Mouse (Mus musculus) heart, postnatal 25 days (tissue): ENCODE results near the gene Six6. TPM values are rescaled to one million over a fixed set of nuclear protein-coding genes. Genes with fewer than 3 reads are reported as not detected.

Source experiments
- DNase-seq: peaks from one replicate; pipeline ENCODE4 v3.0.0; 2022; ENCODE audit warnings: low spot score
- intact Hi-C: fragments of 180-260 bp; cut with DNase I; formaldehyde crosslinking; loops from one replicate; pipeline ENCODE4 v1.15.1; 2025
- total RNA-seq, 2 experiments: library from RNA; stranded (reverse); gene quantifications; 2 replicates each; pipeline ENCODE4 v1.2.3; 2021

Gene Six6
- total RNA-seq: not detected

DNA sequence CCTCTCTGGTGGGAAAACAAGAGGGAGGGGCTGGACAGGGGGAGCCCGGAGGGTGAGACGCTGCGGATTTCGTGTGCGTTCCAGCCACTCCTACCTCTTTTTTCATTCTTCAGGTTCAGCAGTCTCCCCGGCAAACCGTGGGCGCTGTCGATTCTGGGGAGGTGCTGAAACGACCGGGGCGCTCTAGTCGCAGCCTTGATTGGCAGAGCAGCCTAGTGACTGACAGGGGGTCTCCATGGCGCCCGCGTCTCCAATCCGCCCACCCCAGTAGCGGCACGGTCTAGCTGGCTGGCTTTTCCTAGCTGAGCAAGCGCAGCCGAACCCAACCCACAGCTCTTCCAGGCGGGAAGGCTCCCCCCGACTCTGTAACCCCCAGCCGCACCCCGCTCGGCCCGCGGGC lies at the start of gene Six6:
TSS of gene Six6 (plus strand) at position 277 of the 400 bp plus-strand sequence.
- no peak for DNase-seq
- intact Hi-C loops: loop anchor here (5.0 kb wide), 1 partner anchor 98 kb away; no protein-coding TSS in a partner anchor

DNA sequence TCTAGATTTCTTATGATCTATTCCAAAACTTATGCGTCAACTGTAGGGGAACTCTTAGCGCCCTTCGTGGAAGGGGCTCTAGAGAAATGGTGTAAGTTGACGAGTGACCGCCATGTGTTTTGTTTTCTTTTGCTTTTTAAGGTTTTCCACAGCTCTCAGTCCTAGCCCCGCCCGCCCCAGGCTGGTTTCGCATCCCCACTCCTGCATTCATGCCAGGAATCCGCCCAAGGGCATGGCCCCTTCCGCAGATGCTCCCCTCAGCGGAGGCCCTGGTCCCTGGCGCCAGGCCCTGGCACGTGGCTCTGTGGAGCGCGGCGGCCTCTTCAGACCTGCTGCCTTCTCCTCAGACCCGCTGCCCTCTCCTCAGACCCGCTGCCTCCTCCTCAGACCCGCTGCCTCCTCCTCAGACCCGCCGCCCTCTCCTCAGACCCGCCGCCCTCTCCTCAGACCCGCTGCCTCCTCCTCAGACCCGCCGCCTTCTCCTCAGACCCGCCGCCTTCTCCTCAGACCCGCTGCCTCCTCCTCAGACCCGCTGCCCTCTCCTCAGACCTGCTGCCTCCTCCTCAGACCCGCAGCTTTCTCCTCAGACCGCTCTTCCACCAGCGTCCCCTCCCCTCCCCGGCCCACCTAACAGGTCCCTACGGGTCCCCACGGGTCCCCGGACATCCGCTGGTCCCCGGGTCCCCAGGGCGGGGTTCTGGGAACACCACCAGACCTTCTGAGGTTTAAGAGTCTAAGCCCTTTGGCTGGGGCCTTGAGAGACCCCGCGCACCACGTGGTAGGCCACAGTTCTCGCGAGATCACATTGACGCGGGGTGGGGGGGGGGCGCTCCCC lies 22.3 kb upstream of the Six6 start:
- intact Hi-C loops: no loop called here
- DNase-seq: no peak

DNA sequence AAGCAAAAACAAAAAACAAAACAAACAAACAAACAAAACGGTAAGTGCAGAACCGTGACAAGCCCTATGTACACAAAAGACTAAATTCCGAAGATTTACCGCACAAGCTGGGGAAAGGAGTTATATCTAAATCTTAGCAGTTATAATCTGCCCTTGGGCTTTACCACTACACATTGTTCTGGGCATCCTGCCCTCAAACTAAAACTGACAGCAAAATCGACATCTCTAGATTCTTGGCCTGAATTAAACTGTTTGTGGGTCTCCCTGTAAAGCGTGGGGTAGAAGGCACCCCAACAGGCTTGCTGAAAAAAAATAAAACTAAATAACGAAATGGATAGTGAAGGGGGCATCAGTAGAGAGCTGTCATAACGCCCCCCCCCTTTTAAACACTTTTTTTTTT lies 2.9 kb upstream of the Six6 start:
- intact Hi-C loops: no loop called here
- DNase-seq: no peak

DNA sequence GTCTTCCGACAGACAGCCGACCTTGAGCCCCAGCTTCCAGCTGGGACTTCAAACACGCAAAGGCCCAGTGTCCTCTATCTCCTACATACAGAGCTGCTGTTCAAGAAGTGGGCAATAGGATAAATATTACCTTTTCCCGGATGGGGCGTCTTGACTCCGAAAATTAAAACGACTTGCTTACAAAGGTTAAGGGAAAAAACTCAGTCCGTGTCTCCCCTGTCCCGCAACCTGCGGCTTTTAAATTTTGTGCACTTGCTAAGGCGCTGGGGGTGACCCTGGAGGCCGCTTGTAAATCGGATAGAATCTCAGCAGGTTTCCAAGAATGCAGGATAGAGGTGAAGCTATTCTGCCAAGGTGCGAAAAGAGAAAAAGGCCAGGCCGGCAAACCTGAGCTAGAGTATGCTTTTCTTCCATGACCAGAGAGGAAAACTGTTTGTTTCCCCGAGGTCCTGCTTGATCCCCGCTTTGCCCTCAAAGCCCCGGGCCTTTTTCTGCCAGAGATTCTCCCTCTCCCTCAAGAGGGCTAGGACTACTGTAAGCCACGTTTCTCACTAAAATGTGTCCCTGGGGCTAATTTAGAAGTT lies 2.1 kb upstream of the Six6 start:
- no peak for DNase-seq
- intact Hi-C loops: no loop called here

DNA sequence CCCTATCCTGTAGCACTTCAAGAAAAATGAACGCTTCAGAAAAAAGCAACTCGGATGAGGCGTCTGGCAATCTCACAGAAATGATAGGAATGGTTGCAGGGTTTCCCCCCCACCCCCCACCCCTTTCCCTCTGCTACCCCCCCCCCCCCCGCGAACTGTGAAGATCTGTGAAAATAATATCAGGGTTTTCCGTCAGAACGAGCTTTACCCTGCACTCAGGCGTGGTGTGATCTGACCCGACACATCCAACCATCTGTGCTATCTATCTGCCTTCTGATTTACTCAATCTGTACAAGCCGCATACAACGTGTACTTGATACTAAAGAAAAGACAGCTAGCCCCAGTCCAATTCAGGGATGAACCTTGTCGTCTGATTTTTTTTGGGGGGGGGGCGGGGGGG lies 1.5 kb upstream of the Six6 start:
- no peak for DNase-seq
- intact Hi-C loops: no loop called here

DNA sequence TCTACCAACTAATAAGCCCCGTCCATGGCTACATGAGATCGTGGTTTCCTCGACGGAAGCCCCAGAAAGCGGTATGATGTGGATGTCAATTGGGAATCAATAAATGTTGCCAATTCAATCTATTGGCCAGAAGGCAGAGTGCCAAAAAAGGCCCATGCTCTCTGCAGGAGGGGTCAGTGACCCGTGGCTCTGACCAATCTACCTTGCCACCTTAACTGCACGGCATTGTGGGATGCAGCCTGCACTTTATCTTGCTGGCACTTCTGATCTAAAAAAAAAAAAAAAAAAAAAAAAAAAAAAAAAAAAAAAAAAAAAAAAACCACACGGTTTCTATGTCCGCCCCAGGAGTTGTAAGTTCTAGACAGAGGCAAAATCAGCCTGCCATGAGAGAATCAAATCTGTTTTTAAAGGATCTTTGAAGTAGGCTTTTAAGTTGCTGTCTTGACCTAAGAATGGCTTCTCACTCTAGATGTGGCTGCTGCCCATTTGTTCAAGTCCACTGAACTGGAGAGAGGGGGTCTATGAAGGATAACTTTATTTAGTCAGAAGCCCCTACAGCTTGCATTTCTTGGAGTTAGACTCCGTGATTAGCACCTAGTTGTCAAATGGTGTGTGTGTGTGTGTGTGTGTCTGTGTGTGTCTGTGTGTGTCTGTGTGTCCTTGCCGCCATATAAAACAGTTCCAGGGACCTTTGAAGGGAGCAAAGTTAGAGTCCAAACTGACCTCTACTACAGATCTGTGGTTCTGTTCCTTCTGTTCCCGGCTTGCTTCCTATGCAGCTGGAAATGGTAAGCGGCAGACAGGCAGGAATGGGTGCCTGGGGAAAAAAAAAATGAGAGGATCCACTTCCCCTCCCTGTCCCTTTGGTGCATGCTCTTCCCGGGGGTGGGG lies 847 bp upstream of the Six6 start:
- no peak for DNase-seq
- intact Hi-C loops: no loop called here

DNA sequence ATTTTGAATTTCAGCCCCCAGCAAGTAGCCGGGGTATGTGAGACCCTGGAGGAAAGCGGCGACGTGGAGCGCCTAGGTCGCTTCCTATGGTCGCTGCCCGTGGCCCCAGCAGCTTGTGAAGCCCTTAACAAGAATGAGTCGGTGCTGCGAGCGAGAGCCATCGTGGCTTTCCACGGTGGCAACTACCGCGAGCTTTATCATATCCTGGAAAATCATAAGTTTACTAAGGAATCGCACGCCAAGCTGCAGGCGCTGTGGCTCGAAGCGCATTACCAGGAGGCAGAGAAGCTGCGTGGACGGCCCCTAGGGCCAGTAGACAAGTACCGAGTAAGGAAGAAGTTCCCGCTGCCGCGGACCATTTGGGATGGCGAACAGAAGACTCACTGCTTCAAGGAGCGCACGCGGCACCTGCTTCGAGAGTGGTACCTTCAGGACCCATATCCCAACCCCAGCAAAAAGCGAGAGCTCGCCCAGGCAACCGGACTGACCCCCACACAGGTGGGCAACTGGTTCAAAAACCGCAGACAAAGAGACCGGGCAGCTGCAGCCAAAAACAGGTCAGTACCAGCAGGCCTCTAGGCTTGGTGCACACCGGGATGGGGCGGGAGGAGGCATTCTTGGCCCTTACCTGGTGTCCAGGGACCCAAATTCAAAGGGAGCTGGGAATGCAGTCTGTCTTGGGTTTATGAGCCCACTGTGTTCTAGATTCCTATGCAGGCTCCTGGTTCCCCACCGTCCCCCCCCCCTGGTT lies 554 bp downstream of the Six6 start, which contains the start of gene 4930447C04Rik:
TSS of gene 4930447C04Rik (minus strand) at position 704 of the 751 bp plus-strand sequence.
- intact Hi-C loops: loop anchor here (5.0 kb wide), 1 partner anchor 97 kb away; no protein-coding TSS in a partner anchor
- DNase-seq: no peak

DNA sequence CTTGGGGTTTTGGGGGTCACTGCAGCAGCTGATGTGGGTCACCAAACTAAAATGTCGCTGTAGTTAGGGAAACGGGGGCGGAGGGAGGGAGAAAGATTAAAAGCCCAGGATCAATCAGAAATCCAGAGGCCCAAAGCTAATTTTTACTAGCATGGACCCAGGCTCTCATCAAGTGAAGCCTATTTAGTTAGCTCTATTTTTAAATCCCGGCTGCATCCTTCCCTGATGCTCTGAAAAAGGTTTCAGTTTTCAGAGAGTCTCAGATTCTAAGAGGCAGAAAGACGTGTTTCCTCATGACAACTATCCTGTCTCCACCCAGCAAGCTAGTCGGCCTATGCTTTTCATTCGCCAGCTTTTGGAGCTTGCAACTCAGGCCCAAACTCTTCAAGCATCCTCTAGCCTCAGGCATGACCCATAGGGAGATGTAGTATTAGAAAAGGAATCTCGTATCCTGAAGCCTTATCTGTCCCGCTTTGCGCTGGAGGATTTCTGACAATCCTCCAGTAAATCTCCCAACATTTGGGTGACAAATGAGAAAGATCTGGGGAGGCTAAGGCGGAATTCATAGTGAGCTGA lies 1.2 kb downstream of the Six6 start:
- intact Hi-C loops: loop anchor here (5.0 kb wide), 1 partner anchor 96 kb away; no protein-coding TSS in a partner anchor
- DNase-seq: no peak

DNA sequence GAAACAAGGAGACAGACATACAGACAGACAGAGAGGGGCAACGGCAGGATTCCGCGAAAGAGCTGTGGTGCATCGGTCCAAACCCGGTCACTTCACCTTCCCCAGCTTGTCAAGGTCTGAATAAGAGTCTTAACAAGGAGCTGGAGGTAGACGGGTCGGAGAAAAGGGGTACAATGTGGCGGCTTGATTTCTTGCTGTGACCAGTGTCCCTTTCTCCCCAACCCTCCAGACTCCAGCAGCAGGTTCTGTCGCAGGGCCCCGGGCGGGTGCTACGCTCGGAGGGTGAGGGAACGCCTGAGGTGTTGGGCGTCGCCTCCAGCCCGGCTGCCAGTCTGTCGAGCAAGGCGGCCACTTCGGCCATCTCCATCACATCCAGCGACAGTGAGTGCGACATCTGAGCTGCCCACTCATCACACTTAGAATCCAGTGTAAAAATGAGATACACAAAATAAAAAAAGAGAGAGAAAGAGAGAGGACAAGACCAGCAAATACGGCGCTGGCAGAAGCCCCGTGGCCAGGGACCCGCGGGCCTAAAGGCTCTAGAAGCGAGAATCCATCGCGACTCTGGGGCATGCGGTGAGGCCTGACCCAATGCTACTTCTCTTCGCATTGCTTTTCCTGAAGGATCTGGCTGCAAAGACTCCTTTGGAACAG lies 1.8 kb downstream of the Six6 start:
- DNase-seq: no peak
- intact Hi-C loops: loop anchor here (5.0 kb wide), 1 partner anchor 96 kb away; no protein-coding TSS in a partner anchor

DNA sequence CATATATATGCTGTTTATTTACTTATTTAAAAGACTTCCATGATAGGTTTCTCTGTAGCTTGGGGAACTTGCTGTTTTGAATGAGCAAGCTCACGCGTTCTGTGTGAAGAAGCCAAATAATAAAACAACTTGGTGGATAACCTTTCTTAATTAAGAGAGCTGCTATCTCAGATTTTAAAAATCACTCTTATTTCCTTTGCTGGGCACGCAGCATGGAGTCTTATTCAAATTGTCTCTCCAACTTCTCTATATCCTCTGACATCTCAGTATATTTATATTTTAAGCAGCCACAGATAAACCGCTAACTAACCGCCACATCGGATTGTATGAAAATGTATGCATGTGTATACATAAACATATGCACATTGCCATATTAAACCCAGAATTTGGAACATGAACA lies 2.5 kb downstream of the Six6 start:
- intact Hi-C loops: loop anchor here (5.0 kb wide), 1 partner anchor 95 kb away; no protein-coding TSS in a partner anchor
- DNase-seq: no peak

DNA sequence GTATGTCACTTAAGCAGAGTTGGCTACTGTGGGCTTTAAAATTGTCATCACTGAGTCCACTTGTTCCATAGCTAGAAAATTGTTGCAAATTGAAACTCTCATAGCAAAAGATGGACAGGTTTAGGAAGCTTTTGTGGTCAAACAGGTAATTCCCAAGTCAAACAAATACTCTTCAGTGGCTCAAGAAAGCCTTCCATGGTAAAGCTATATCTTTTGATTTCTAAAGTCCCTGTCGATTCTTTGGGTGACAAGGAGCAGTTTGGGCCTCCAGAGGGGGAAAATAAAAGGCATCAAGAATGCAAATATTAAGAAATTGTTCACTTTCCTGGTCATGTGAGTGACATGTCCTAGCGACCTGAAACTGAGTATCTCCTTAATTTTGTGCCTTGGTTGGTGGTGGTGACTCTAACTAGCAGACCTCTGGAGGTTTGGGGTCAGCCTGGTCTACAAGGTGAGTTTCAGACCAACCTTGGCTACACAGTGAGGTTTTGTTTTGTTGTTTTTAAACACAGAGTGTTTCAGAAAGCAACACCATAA lies 4.0 kb downstream of the Six6 start:
- intact Hi-C loops: loop anchor here (5.0 kb wide), 1 partner anchor 94 kb away; no protein-coding TSS in a partner anchor
- no peak for DNase-seq

DNA sequence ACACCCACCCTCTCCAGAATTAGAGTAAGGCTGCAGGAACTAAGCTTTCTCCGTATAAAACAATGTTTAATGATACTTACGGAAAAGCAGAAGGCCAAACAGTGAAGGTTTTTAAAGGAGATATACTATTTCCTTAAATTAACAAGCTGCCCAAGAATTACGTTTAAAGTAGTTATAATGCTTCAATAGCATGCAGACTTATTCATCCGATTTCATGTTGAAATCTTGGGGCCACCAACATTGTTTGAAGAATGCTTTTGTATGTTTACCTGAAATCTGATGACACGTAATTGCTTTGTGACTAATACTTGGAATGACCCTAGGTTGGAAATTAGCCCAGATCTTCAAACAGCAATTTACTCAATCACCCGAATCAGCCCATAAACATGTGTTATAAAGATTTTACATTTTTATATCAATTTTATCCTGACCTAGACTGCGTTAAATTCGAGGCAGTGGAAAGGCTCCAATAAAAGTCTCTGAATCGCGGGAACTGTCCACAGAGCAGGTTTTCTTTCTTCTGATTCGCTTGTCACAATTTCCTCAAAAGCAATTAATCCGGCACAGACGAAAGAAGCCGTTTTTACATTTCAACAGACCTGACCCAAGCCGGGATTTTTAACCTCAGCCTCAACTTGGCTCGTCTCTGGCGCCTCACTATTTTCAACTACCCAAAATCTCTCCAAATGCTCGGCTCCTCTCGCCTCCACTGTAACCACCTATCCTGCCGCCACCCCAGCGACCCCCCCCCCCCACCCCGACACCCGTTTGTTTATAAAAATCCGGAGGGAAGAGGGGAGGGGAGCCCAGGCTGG lies 4.9 kb downstream of the Six6 start:
- intact Hi-C loops: loop anchor here (5.0 kb wide), 1 partner anchor 93 kb away; no protein-coding TSS in a partner anchor
- DNase-seq: no peak

DNA sequence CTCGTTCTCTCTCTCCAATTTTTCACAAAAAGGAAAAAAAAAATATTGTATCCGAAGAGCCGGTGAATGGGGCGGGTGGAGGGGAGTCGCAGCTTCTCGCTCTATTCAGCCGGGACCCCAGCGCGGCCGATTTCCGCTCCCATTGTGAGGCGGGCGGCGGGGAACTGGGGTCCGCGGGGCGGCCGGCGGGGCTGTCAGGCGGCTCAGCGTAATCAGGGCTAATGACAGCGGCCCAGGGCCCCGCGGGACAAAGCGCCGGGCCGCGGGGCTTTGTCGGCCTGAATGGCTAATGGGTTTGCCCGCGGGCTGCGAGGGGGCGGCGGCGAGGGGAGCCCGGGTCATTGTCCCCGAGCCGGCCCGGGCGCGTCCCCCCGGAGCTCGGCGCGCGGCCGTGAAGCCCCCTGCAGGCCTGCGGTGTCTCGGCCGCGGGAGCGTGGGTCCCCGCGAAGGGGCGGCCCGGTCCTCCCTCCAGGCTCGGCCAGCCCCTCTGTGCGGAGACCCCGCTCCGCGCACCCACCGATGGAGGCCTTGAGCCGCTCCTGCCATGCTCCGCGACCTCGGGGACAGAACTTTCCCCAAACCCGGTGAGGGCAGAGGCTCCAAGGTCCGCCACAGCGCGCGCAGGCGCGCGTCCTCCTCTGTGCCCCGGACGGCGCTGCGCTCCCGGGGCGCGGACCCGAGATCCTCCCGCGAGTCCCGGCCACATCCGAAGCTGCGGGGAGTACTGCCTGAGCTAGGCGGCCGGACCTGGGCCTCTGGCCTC lies 5.8 kb downstream of the Six6 start:
- intact Hi-C loops: no loop called here
- DNase-seq: no peak

DNA sequence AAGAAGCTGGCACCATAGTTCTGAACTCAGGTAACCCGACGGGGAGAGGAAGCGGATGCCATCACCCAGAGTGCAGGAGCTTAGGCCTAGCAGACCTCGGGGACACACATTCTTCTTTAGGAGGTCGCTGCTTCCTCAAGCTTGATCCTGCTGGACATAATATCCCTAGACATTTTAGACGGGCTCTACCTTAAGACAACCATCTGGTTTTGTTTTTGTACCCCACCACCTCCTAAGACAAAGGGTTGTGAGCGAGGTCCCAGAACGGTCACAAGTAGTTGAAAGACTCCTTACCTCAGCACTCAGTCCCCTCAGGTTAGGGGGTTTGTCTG lies 6.3 kb downstream of the Six6 start:
- no peak for DNase-seq
- intact Hi-C loops: no loop called here

DNA sequence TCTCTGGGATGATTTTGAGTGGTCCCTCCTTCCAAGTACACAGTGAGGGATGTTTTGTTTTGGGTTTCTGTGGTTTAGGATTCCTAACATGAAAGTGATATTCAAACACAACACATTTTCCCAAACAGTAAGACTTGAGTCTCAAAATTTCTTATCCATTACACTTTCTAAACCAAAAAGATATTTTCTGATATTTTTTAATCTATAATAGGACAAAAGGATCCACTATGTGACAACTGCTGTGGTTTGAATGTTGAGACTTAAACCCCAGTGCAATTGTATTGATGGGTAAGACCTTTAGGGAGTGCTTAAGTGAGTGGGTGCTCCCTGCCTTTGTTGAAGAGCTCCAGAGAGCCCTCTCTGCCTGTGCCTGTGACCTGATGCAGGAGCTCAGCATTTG lies 7.1 kb downstream of the Six6 start:
- no peak for DNase-seq
- intact Hi-C loops: no loop called here

DNA sequence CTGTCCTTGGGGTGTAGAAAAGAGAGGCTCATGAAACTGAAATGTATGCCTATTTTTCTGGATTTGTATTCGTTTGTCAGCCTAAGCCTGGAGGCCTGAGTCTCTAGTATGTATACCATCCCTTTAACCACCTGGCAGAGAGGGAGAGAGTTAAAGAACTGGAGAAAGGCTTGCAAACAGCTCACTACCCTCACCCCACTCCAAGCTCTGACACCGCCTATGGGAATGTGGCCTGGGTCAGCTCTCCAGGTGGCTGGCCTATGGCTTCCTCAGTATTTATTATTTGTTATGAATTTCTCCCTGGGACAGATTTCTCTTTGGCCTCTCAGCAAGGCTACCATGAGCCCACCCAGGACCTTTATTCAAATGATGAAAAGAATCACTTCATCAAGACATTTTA lies 7.6 kb downstream of the Six6 start:
- DNase-seq: no peak
- intact Hi-C loops: no loop called here

DNA sequence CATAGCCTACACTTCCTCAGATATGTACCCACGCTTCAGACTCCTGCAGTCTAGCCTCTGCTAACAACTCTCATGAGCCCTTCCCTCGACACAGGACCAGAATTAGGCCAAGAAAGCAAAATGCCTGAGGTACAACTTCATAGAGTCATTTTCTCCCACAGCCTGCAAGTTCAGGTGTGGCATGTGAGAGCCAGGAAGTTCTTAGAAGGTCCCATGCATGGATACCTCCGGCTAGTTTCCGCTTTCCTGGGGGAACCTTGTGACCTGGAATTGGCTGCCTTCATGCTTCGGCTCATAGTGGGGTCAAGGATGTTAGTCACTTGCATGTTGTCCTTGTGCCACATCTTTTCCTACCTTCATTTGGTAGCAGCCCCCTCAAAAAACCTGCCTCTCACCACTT lies 13.4 kb downstream of the Six6 start:
- intact Hi-C loops: no loop called here
- DNase-seq: no peak
